Mouse (Mus musculus) left cerebral cortex, adult 11 months (tissue): Measurements from ENCODE around the gene Marcksl1.

ENCODE experiments used
- DNase-seq: peaks from one replicate; pipeline ENCODE4 v3.0.0; 2022; ENCODE audit warnings: low spot score

Gene Marcksl1

DNA sequence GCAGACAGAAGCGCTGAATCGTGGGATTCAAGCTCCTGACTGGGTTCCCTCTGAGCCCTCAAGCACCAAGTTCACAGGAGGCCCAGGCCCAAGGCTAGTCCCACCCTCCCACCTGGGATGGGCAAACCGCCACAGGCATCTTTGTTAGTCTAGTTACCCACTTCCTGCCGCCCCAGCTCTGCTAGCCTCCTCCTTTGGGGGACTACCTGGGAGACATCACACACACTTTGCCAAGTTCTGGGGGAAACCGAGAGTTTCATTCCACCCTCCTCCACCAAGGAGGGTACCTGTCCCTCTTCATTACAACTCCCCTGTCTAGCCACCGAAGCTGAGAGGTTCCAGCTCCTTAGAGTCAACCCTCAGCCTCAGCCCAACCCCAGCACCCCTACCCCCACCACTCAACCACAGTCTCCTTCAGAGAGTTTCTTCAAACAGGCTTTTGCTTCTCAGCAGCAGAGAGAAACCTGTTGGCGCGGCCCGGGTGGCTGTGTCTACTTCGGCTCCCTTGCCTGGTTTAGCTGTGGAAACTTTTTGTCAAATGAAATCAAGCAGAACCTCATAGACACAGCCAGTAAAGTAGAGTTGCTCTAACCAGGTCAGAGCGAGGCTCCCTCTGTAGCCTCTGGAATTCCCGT is 45.1 kb downstream of the Marcksl1 start:
- DNase-seq, result no peak

DNA sequence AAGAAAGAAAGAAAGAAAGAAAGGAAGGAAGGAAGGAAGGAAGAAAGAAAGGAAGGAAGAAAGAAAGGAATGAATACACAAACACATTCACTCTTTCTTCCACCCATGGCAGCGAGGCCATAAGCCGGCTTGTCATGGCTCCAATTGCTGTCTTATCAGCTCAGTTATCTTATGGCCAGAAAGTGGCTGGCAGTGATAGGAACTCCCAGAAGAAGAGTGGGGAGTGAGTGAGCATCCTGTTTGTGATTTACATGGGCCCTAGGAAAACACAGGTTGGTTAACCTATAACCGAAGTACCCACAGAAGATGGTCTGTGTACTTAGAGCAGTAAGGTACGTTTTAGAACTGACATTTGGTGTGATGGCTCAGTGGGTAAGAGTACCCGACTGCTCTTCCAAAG is 47.8 kb downstream of the Marcksl1 start:
- DNase-seq, result no peak

DNA sequence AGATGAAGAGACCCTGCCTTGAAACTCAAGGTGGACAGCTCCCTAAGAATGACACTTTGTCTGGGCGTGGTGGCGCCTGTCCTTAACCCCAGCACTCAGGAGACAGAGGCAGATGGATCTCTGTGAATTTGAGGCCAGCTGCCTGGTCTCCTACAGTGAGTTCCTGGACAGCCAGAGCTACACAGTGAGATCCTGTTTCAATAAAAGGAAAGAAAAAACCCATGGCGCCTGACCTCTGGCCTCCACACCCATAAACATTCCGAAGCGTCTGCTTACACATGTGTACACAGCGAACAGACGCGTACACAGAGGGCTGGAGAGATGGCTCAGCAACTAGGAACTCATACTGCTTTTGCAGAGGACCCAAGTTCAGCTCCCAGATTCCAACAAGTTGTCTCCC is 50.3 kb downstream of the Marcksl1 start:
- no peak for DNase-seq

DNA sequence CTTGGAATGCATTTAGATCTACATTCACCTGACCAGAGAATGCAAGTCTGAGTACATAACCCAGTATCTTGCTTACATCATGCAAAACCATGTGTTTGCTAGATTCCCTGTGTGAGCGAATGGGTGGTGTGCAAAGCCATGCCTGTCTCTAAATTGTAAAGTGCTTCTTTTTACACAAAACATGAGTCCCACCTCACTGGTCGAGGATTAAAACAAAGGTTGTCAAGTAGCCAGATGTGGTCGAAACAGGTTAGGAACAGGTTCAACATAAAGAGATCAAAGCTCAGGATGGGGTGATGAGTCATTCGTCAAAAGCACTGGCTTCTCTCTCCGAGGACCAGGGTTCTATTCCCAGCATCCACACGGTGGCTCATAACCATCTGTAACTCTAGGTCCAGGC is 51.8 kb downstream of the Marcksl1 start:
- DNase-seq, result no peak
